Mouse (Mus musculus): ENCODE results near the gene Impdh1. TPM values are rescaled to one million over a fixed set of nuclear protein-coding genes. Genes with fewer than 3 reads are reported as not detected.

Gene Impdh1
- 39.7 and 40.1 TPM in 2 replicates for polyA plus RNA-seq (2015; fragmentation: Nextera tagmentation; extraction: Ambion mirVana)

GRCm38 (mm10) chr6:29215881-29216501 lies at the start of gene Impdh1:
Gene Impdh1, minus strand, starts transcription at chr6:29216364.
- Histone ChIP-seq H3K9me3 (ENCODE audit: control insufficient read depth, low read length) (no peaks in the 10 kb centered on the region), H3K27ac (ENCODE audit: low read length) (peak within 1 kb of the TSS; percentile 37; the same call in 1 of the 2 replicates), H3K4me2 (ENCODE audit: low read depth, low read length) (peak within 1 kb of the TSS; percentile 97), H3K9ac (ENCODE audit: low read depth, low read length) (peak within 1 kb of the TSS; percentile 71), H3K36me3 (ENCODE audit: control insufficient read depth, insufficient read depth, low read length) (no peaks in the 10 kb centered on the region), H3K4me3 (ENCODE audit: low read length) (peak within 1 kb of the TSS; percentile 77), H3K27me3 (replicated peaks; ENCODE audit: control insufficient read depth, insufficient read depth, low read length) (no peaks in the 10 kb centered on the region), H3K4me1 (ENCODE audit: control insufficient read depth, insufficient read depth, low read length) (peaks cover 30% of the 10 kb centered on the region)
- ATAC-seq = peak; percentile 80
- WGBS = under 1% methylated on average over 56 of the region's 56 CpGs

- no peak for ATAC-seq
- 82% methylated on average over 3 of the region's 3 CpGs for WGBS
These were observed 48.3 kb upstream of the Impdh1 start for GRCm38 (mm10) chr6:29264456-29264781.

GRCm38 (mm10) chr6:29263650-29264455 lies 47.7 kb upstream of the Impdh1 start:
- Histone ChIP-seq H3K27me3 (replicated peaks; ENCODE audit: control insufficient read depth, insufficient read depth, low read length) (no peaks in the 10 kb centered on the region), H3K4me3 (ENCODE audit: low read length) (no peak overlapping the region), H3K27ac (ENCODE audit: low read length) (no peak overlapping the region), H3K9me3 (ENCODE audit: control insufficient read depth, low read length) (no peaks in the 10 kb centered on the region), H3K4me2 (ENCODE audit: low read depth, low read length) (no peak overlapping the region), H3K9ac (ENCODE audit: low read depth, low read length) (no peak overlapping the region), H3K4me1 (ENCODE audit: control insufficient read depth, insufficient read depth, low read length) (no peaks in the 10 kb centered on the region), H3K36me3 (ENCODE audit: control insufficient read depth, insufficient read depth, low read length) (no peaks in the 10 kb centered on the region)
- WGBS = 65% methylated on average over 6 of the region's 6 CpGs
- no peak for ATAC-seq

More at GRCm38 (mm10) chr6:29264456-29264781, 48.3 kb upstream of the Impdh1 start:
- Histone ChIP-seq H3K9me3 (ENCODE audit: control insufficient read depth, low read length) (no peaks in the 10 kb centered on the region), H3K36me3 (ENCODE audit: control insufficient read depth, insufficient read depth, low read length) (no peaks in the 10 kb centered on the region), H3K4me1 (ENCODE audit: control insufficient read depth, insufficient read depth, low read length) (no peaks in the 10 kb centered on the region), H3K9ac (ENCODE audit: low read depth, low read length) (no peak overlapping the region), H3K4me2 (ENCODE audit: low read depth, low read length) (no peak overlapping the region), H3K27me3 (replicated peaks; ENCODE audit: control insufficient read depth, insufficient read depth, low read length) (no peaks in the 10 kb centered on the region), H3K27ac (ENCODE audit: low read length) (no peak overlapping the region), H3K4me3 (ENCODE audit: low read length) (no peak overlapping the region)

GRCm38 (mm10) chr6:29261831-29262230 lies 45.7 kb upstream of the Impdh1 start:
- Histone ChIP-seq H3K9ac (ENCODE audit: low read depth, low read length) (no peak overlapping the region), H3K27ac (ENCODE audit: low read length) (no peak overlapping the region), H3K36me3 (ENCODE audit: control insufficient read depth, insufficient read depth, low read length) (no peaks in the 10 kb centered on the region), H3K27me3 (replicated peaks; ENCODE audit: control insufficient read depth, insufficient read depth, low read length) (no peaks in the 10 kb centered on the region), H3K4me2 (ENCODE audit: low read depth, low read length) (no peak overlapping the region), H3K4me3 (ENCODE audit: low read length) (no peak overlapping the region), H3K4me1 (ENCODE audit: control insufficient read depth, insufficient read depth, low read length) (no peaks in the 10 kb centered on the region), H3K9me3 (ENCODE audit: control insufficient read depth, low read length) (no peaks in the 10 kb centered on the region)
- ATAC-seq = no peak
- 80% methylated on average over 5 of the region's 5 CpGs for WGBS

- Histone ChIP-seq H3K4me2 (ENCODE audit: low read depth, low read length) (no peak overlapping the region), H3K27me3 (replicated peaks; ENCODE audit: control insufficient read depth, insufficient read depth, low read length) (no peaks in the 10 kb centered on the region), H3K36me3 (ENCODE audit: control insufficient read depth, insufficient read depth, low read length) (no peaks in the 10 kb centered on the region), H3K4me3 (ENCODE audit: low read length) (no peak overlapping the region), H3K9me3 (ENCODE audit: control insufficient read depth, low read length) (no peaks in the 10 kb centered on the region), H3K9ac (ENCODE audit: low read depth, low read length) (no peak overlapping the region), H3K27ac (ENCODE audit: low read length) (no peak overlapping the region), H3K4me1 (ENCODE audit: control insufficient read depth, insufficient read depth, low read length) (no peaks in the 10 kb centered on the region)
- ATAC-seq = no peak
- 73% methylated on average over 1 of the region's 1 CpGs for WGBS
These were observed 43.3 kb upstream of the Impdh1 start for GRCm38 (mm10) chr6:29259418-29259817.

- Histone ChIP-seq H3K4me2 (ENCODE audit: low read depth, low read length) (no peak overlapping the region), H3K9ac (ENCODE audit: low read depth, low read length) (no peak overlapping the region), H3K27me3 (replicated peaks; ENCODE audit: control insufficient read depth, insufficient read depth, low read length) (no peaks in the 10 kb centered on the region), H3K36me3 (ENCODE audit: control insufficient read depth, insufficient read depth, low read length) (no peaks in the 10 kb centered on the region), H3K9me3 (ENCODE audit: control insufficient read depth, low read length) (no peaks in the 10 kb centered on the region), H3K27ac (ENCODE audit: low read length) (peak overlapping the region; percentile 17; the same call in 1 of the 2 replicates), H3K4me3 (ENCODE audit: low read length) (no peak overlapping the region), H3K4me1 (ENCODE audit: control insufficient read depth, insufficient read depth, low read length) (peaks cover 8% of the 10 kb centered on the region; the same call in 1 of the 2 replicates)
- WGBS = 41% methylated on average over 4 of the region's 4 CpGs
- ATAC-seq = peak; percentile 78
These were observed 30.9 kb upstream of the Impdh1 start for GRCm38 (mm10) chr6:29247072-29247471.

GRCm38 (mm10) chr6:29246585-29246984 lies 30.4 kb upstream of the Impdh1 start:
- 52% methylated on average over 5 of the region's 5 CpGs for WGBS
- H3K9me3 ChIP-seq (ENCODE audit: control insufficient read depth, low read length) = no peaks in the 10 kb centered on the region
- no peak overlapping the region for H3K4me3 ChIP-seq (ENCODE audit: low read length)

GRCm38 (mm10) chr6:29246183-29246582 lies 30.0 kb upstream of the Impdh1 start:
- Histone ChIP-seq H3K4me3 (ENCODE audit: low read length) (no peak overlapping the region), H3K4me2 (ENCODE audit: low read depth, low read length) (no peak overlapping the region), H3K4me1 (ENCODE audit: control insufficient read depth, insufficient read depth, low read length) (peaks cover 8% of the 10 kb centered on the region; the same call in 1 of the 2 replicates), H3K9ac (ENCODE audit: low read depth, low read length) (no peak overlapping the region), H3K27ac (ENCODE audit: low read length) (no peak overlapping the region), H3K36me3 (ENCODE audit: control insufficient read depth, insufficient read depth, low read length) (no peaks in the 10 kb centered on the region), H3K27me3 (replicated peaks; ENCODE audit: control insufficient read depth, insufficient read depth, low read length) (no peaks in the 10 kb centered on the region), H3K9me3 (ENCODE audit: control insufficient read depth, low read length) (no peaks in the 10 kb centered on the region)
- WGBS = 65% methylated on average over 3 of the region's 3 CpGs
- no peak for ATAC-seq

More at GRCm38 (mm10) chr6:29246585-29246984, 30.4 kb upstream of the Impdh1 start:
- H3K36me3 ChIP-seq (ENCODE audit: control insufficient read depth, insufficient read depth, low read length) = no peaks in the 10 kb centered on the region
- no peak overlapping the region for H3K9ac ChIP-seq (ENCODE audit: low read depth, low read length)
- ATAC-seq = 0 out of 2 replicates have a peak, but pooled peaks have one; percentile 22
- no peak overlapping the region for H3K27ac ChIP-seq (ENCODE audit: low read length)
- H3K4me1 ChIP-seq (ENCODE audit: control insufficient read depth, insufficient read depth, low read length) = peaks cover 8% of the 10 kb centered on the region; the same call in 1 of the 2 replicates
- no peaks in the 10 kb centered on the region for H3K27me3 ChIP-seq (replicated peaks; ENCODE audit: control insufficient read depth, insufficient read depth, low read length)
- no peak overlapping the region for H3K4me2 ChIP-seq (ENCODE audit: low read depth, low read length)

- H3K4me1 ChIP-seq (ENCODE audit: control insufficient read depth, insufficient read depth, low read length) = peaks cover 8% of the 10 kb centered on the region; the same call in 1 of the 2 replicates
- H3K27me3 ChIP-seq (replicated peaks; ENCODE audit: control insufficient read depth, insufficient read depth, low read length) = no peaks in the 10 kb centered on the region
- ATAC-seq = no peak
- 60% methylated on average over 14 of the region's 14 CpGs for WGBS
- no peak overlapping the region for H3K27ac ChIP-seq (ENCODE audit: low read length)
- no peak overlapping the region for H3K4me3 ChIP-seq (ENCODE audit: low read length)
- H3K9ac ChIP-seq (ENCODE audit: low read depth, low read length) = no peak overlapping the region
- H3K9me3 ChIP-seq (ENCODE audit: control insufficient read depth, low read length) = no peaks in the 10 kb centered on the region
- H3K4me2 ChIP-seq (ENCODE audit: low read depth, low read length) = no peak overlapping the region
- no peaks in the 10 kb centered on the region for H3K36me3 ChIP-seq (ENCODE audit: control insufficient read depth, insufficient read depth, low read length)
These were observed 29.3 kb upstream of the Impdh1 start for GRCm38 (mm10) chr6:29245272-29246120.
